Mouse (Mus musculus): Measurements from ENCODE around the gene Opcml.

- TF ChIP-seq POLR2A (IDR thresholded peaks at IDR 0.05; ENCODE audit: low read depth, low read length) (no peak), CTCF (IDR thresholded peaks at IDR 0.05; ENCODE audit: borderline replicate concordance, insufficient read depth, low read length) (no peak)
Measured at GRCm38 (mm10) chr9:28423407-28423806, 632.8 kb downstream of the Opcml start.

All from embryonic fibroblast, embryonic 13.5 days (primary cell).